Mouse (Mus musculus) cortical plate, adult 2 months (tissue): ENCODE data around the gene Elp4.

ENCODE experiments used
- CTCF ChIP-seq: fragments of 200-500 bp; IDR thresholded peaks from 2 replicates; pipeline ENCODE4 v1.5.1; 2011; ENCODE audit warnings: mild to moderate bottlenecking, control low read depth, low read length; ENCODE audit not compliant: insufficient read depth; ENCODE audit errors: extremely low read depth
- POLR2A ChIP-seq: fragments of 200-500 bp; IDR thresholded peaks from 2 replicates; pipeline ENCODE4 v1.6.1; 2011; ENCODE audit warnings: mild to moderate bottlenecking, low read length, control low read depth; ENCODE audit not compliant: insufficient read depth; ENCODE audit errors: extremely low read depth

- TF ChIP-seq CTCF (no peak), POLR2A (no peak)
These were observed 86.4 kb downstream of the Elp4 start for GRCm38 (mm10) chr2:105817965-105818364.
